Mouse (Mus musculus) myocyte (in vitro differentiated cells): Measurements from ENCODE around the gene Adrm1. TPM values are rescaled to one million over a fixed set of nuclear protein-coding genes. Genes with fewer than 3 reads are reported as not detected.

Experiments
- H3K27me3 ChIP-seq: one replicate; pipeline ENCODE4 v1.6.1; 2011; ENCODE audit not compliant: control insufficient read depth, insufficient read depth, insufficient read length
- H3K36me3 ChIP-seq: one replicate; pipeline ENCODE4 v1.6.1; 2011; ENCODE audit not compliant: control insufficient read depth, insufficient read depth
- H3K4me2 ChIP-seq: one replicate; pipeline ENCODE4 v1.6.1; 2011; ENCODE audit warnings: low read depth, control low read depth
- H3K4me3 ChIP-seq: one replicate; pipeline ENCODE4 v1.5.1; 2011; ENCODE audit warnings: mild to moderate bottlenecking, control low read depth, moderate library complexity
- H3K79me2 ChIP-seq: one replicate; pipeline ENCODE4 v1.6.1; 2011; ENCODE audit not compliant: control insufficient read depth, insufficient read depth
- H3ac ChIP-seq: one replicate; pipeline ENCODE4 v1.6.1; 2011; ENCODE audit not compliant: control insufficient read depth, insufficient read length
- CEBPB ChIP-seq: IDR thresholded peaks from 2 replicates; pipeline ENCODE4 v1.6.1; 2011; ENCODE audit warnings: mild to moderate bottlenecking, moderate library complexity; ENCODE audit not compliant: poor library complexity, insufficient read depth, severe bottlenecking
- E2F4 ChIP-seq: IDR thresholded peaks from one replicate; pipeline ENCODE4 v1.6.1; 2011; ENCODE audit warnings: mild to moderate bottlenecking, control low read depth, moderate library complexity; ENCODE audit not compliant: insufficient read depth
- MAX ChIP-seq: IDR thresholded peaks from one replicate; pipeline ENCODE4 v1.6.1; 2011; ENCODE audit warnings: low read depth, mild to moderate bottlenecking, control low read depth
- MYOD1 ChIP-seq, 3 experiments: IDR thresholded peaks; one replicate each; pipeline ENCODE4 v1.6.1; 2011; ENCODE audit warnings: control low read depth in 2 of 3, low read depth in 2 of 3, mild to moderate bottlenecking in 2 of 3, moderate library complexity in 1 of 3; ENCODE audit not compliant: insufficient read length in 2 of 3, control insufficient read depth in 1 of 3
- MYOG ChIP-seq, 3 experiments: IDR thresholded peaks; one replicate each; pipeline ENCODE4 v1.6.1; 2011; ENCODE audit warnings: control low read depth in 2 of 3, low read depth in 2 of 3, mild to moderate bottlenecking in 2 of 3; ENCODE audit not compliant: insufficient read length in 2 of 3, control insufficient read depth in 1 of 3, insufficient read depth in 1 of 3
- POLR2A ChIP-seq: IDR thresholded peaks from one replicate; pipeline ENCODE4 v1.6.1; 2011; ENCODE audit warnings: low read depth, mild to moderate bottlenecking, control low read depth, moderate library complexity; ENCODE audit not compliant: insufficient read length
- POLR2AphosphoS2 ChIP-seq: IDR thresholded peaks from one replicate; pipeline ENCODE4 v1.6.1; 2011; ENCODE audit warnings: low read depth, control low read depth; ENCODE audit not compliant: insufficient read length
- REST ChIP-seq: IDR thresholded peaks from one replicate; pipeline ENCODE4 v1.6.1; 2011; ENCODE audit warnings: mild to moderate bottlenecking, control low read depth, moderate library complexity; ENCODE audit not compliant: insufficient read depth, insufficient read length
- SRF ChIP-seq: IDR thresholded peaks from one replicate; pipeline ENCODE4 v1.6.1; 2011; ENCODE audit warnings: low read depth; ENCODE audit not compliant: control insufficient read depth, insufficient read length
- TCF12 ChIP-seq: IDR thresholded peaks from one replicate; pipeline ENCODE4 v1.6.1; 2011; ENCODE audit warnings: mild to moderate bottlenecking, control low read depth; ENCODE audit not compliant: poor library complexity, insufficient read depth, severe bottlenecking
- TCF3 ChIP-seq: IDR thresholded peaks from one replicate; pipeline ENCODE4 v1.6.1; 2011; ENCODE audit warnings: low read depth, control low read depth; ENCODE audit not compliant: insufficient read length
- USF1 ChIP-seq: IDR thresholded peaks from one replicate; pipeline ENCODE4 v1.6.1; 2011; ENCODE audit warnings: low read depth, mild to moderate bottlenecking, control low read depth, moderate library complexity
- polyA plus RNA-seq: library from polyadenylated mRNA; unstranded; fragments of >200 nt; fragmentation: generic; extraction: Trizol; gene quantifications from one replicate; pipeline ENCODE4 v1.2.1, GENCODE M21; 2012; ENCODE audit warnings: missing spikeins

Gene Adrm1
- polyA plus RNA-seq, 1 experiment = 188 TPM

- H3K36me3 ChIP-seq = peaks cover 5% of the 10 kb centered on the region
- H3K79me2 ChIP-seq = peaks cover 31% of the 10 kb centered on the region
- TF ChIP-seq TCF12 = no peak
- TF ChIP-seq POLR2A = no peak
- no peak for TF ChIP-seq MYOG (IDR thresholded peaks at IDR 0.05; ENCODE audit: control insufficient read depth in 1 of 3, insufficient read depth in 1 of 3, insufficient read length in 2 of 3, low read depth in 2 of 3)
- TF ChIP-seq TCF3 = no peak
- no peak for TF ChIP-seq CEBPB
- TF ChIP-seq MAX = no peak
- TF ChIP-seq POLR2AphosphoS2 = no peak
- no peak overlapping the region for H3ac ChIP-seq
- no peaks in the 10 kb centered on the region for H3K27me3 ChIP-seq
- no peak overlapping the region for H3K4me2 ChIP-seq
- H3K4me3 ChIP-seq = no peak overlapping the region
These were observed 37.4 kb upstream of the Adrm1 start for GRCm38 (mm10) chr2:180133911-180134310.

GRCm38 (mm10) chr2:180135414-180135813 lies 35.9 kb upstream of the Adrm1 start:
- Histone ChIP-seq H3K4me2 (no peak overlapping the region), H3ac (no peak overlapping the region), H3K4me3 (no peak overlapping the region), H3K36me3 (peaks cover 5% of the 10 kb centered on the region), H3K79me2 (peaks cover 23% of the 10 kb centered on the region), H3K27me3 (no peaks in the 10 kb centered on the region)
- TF ChIP-seq MAX (no peak), POLR2AphosphoS2 (no peak)

GRCm38 (mm10) chr2:180146091-180146490 lies 25.2 kb upstream of the Adrm1 start:
- TF ChIP-seq TCF3 (no peak), E2F4 (no peak), MAX (no peak), USF1 (no peak), REST (no peak), MYOD1 (IDR thresholded peaks at IDR 0.05; ENCODE audit: control insufficient read depth in 1 of 3, insufficient read length in 2 of 3, low read depth in 2 of 3) (no peak), CEBPB (no peak), POLR2A (no peak), TCF12 (no peak), SRF (no peak), MYOG (IDR thresholded peaks at IDR 0.05; ENCODE audit: control insufficient read depth in 1 of 3, insufficient read depth in 1 of 3, insufficient read length in 2 of 3, low read depth in 2 of 3) (no peak), POLR2AphosphoS2 (no peak)
- Histone ChIP-seq H3K36me3 (peaks cover 38% of the 10 kb centered on the region), H3ac (no peak overlapping the region), H3K27me3 (no peaks in the 10 kb centered on the region), H3K4me3 (no peak overlapping the region), H3K79me2 (no peaks in the 10 kb centered on the region), H3K4me2 (no peak overlapping the region)

- peaks cover 40% of the 10 kb centered on the region for H3K36me3 ChIP-seq
- no peak overlapping the region for H3ac ChIP-seq
- H3K4me2 ChIP-seq = no peak overlapping the region
- no peaks in the 10 kb centered on the region for H3K27me3 ChIP-seq
- no peaks in the 10 kb centered on the region for H3K79me2 ChIP-seq
- H3K4me3 ChIP-seq = no peak overlapping the region
- TF ChIP-seq MYOG (IDR thresholded peaks at IDR 0.05; ENCODE audit: control insufficient read depth in 1 of 3, insufficient read depth in 1 of 3, insufficient read length in 2 of 3, low read depth in 2 of 3) = no peak
These were observed 23.9 kb upstream of the Adrm1 start for GRCm38 (mm10) chr2:180147379-180147778.

- TF ChIP-seq MAX (no peak), MYOD1 (IDR thresholded peaks at IDR 0.05; ENCODE audit: control insufficient read depth in 1 of 3, insufficient read length in 2 of 3, low read depth in 2 of 3) (peak in 1 of 3 experiments; percentile 42), SRF (no peak), REST (no peak)
These were observed 22.7 kb upstream of the Adrm1 start for GRCm38 (mm10) chr2:180148551-180148950.

GRCm38 (mm10) chr2:180154796-180155195 lies 16.5 kb upstream of the Adrm1 start:
- Histone ChIP-seq H3K79me2 (no peaks in the 10 kb centered on the region), H3ac (no peak overlapping the region), H3K4me2 (no peak overlapping the region), H3K4me3 (no peak overlapping the region), H3K27me3 (no peaks in the 10 kb centered on the region), H3K36me3 (peaks cover 33% of the 10 kb centered on the region)
- no peak for TF ChIP-seq E2F4
- no peak for TF ChIP-seq TCF12
- peak in 2 of 3 experiments; percentile 43 to 59 for TF ChIP-seq MYOG (IDR thresholded peaks at IDR 0.05; ENCODE audit: control insufficient read depth in 1 of 3, insufficient read depth in 1 of 3, insufficient read length in 2 of 3, low read depth in 2 of 3)
- no peak for TF ChIP-seq CEBPB
- TF ChIP-seq SRF = no peak
- peak in 2 of 3 experiments; percentile 38 to 64 for TF ChIP-seq MYOD1 (IDR thresholded peaks at IDR 0.05; ENCODE audit: control insufficient read depth in 1 of 3, insufficient read length in 2 of 3, low read depth in 2 of 3)
- TF ChIP-seq USF1 = no peak
- no peak for TF ChIP-seq POLR2AphosphoS2
- TF ChIP-seq MAX = no peak
- TF ChIP-seq REST = no peak
- TF ChIP-seq POLR2A = no peak
- TF ChIP-seq TCF3 = no peak

More at GRCm38 (mm10) chr2:180148551-180148950, 22.7 kb upstream of the Adrm1 start:
- H3K27me3 ChIP-seq = no peaks in the 10 kb centered on the region
- no peak overlapping the region for H3ac ChIP-seq
- H3K36me3 ChIP-seq = peaks cover 37% of the 10 kb centered on the region
- H3K79me2 ChIP-seq = no peaks in the 10 kb centered on the region
- no peak overlapping the region for H3K4me2 ChIP-seq
- H3K4me3 ChIP-seq = no peak overlapping the region
